Mouse (Mus musculus): ENCODE data around the gene Tm9sf3. TPM values are rescaled to one million over a fixed set of nuclear protein-coding genes. Genes with fewer than 3 reads are reported as not detected.

Tm9sf3 gene
- polyA plus RNA-seq, 1 experiment from 2014 or later, result 133 TPM

- Histone ChIP-seq H3K4me2 (replicated peaks) (no peak overlapping the region), H3K27ac (replicated peaks) (no peak overlapping the region), H3K9me3 (replicated peaks) (no peaks in the 10 kb centered on the region), H3K9ac (no peak overlapping the region), H3K36me3 (peaks cover 17% of the 10 kb centered on the region; the same call in 1 of the 2 replicates), H3K4me1 (peaks cover 18% of the 10 kb centered on the region), H3K4me3 (replicated peaks) (no peak overlapping the region), H3K27me3 (peaks cover 45% of the 10 kb centered on the region)
- no peak for ATAC-seq (ENCODE audit: insufficient number of reproducible peaks, low FRiP score, low TSS enrichment, low read depth)
- 70% methylated on average over 7 of the region's 7 CpGs for WGBS
Measured at GRCm38 (mm10) chr19:41208326-41208725, 55.5 kb downstream of the Tm9sf3 start.

- H3K36me3 ChIP-seq, result 0 out of 2 replicates have a peak, but pooled peaks cover 7% of the 10 kb centered on the region
- no peak within 1 kb of the TSS for H3K27ac ChIP-seq (replicated peaks)
- H3K4me1 ChIP-seq, result peaks cover 18% of the 10 kb centered on the region
- no peak within 1 kb of the TSS for H3K9ac ChIP-seq
- H3K27me3 ChIP-seq, result peaks cover 48% of the 10 kb centered on the region
- peak; percentile 88 for ATAC-seq (ENCODE audit: insufficient number of reproducible peaks, low FRiP score, low TSS enrichment, low read depth)
- peak within 1 kb of the TSS; percentile 47 for H3K4me3 ChIP-seq (replicated peaks)
- H3K4me2 ChIP-seq (replicated peaks), result peak within 1 kb of the TSS; percentile 93
- H3K9me3 ChIP-seq (replicated peaks), result no peaks in the 10 kb centered on the region
- 2% methylated on average over 32 of the region's 32 CpGs for WGBS
Measured at GRCm38 (mm10) chr19:41206811-41207344, 56.9 kb downstream of the Tm9sf3 start, which contains the start of gene Tll2. Tll2 (minus strand) TSS chr19:41206835.

- H3K36me3 ChIP-seq, result 0 out of 2 replicates have a peak, but pooled peaks cover 5% of the 10 kb centered on the region
- H3K4me1 ChIP-seq, result peaks cover 18% of the 10 kb centered on the region
- peak overlapping the region; percentile 93 for H3K4me2 ChIP-seq (replicated peaks)
- WGBS, result under 1% methylated on average over 46 of the region's 46 CpGs
- no peaks in the 10 kb centered on the region for H3K9me3 ChIP-seq (replicated peaks)
- no peak for ATAC-seq (ENCODE audit: insufficient number of reproducible peaks, low FRiP score, low TSS enrichment, low read depth)
- H3K9ac ChIP-seq, result no peak overlapping the region
- peaks cover 48% of the 10 kb centered on the region for H3K27me3 ChIP-seq
- H3K27ac ChIP-seq (replicated peaks), result no peak overlapping the region
- peak overlapping the region; percentile 47 for H3K4me3 ChIP-seq (replicated peaks)
Measured at GRCm38 (mm10) chr19:41206041-41206810, 57.6 kb downstream of the Tm9sf3 start.

- Histone ChIP-seq H3K4me2 (replicated peaks) (no peak overlapping the region), H3K27me3 (peaks cover 48% of the 10 kb centered on the region), H3K9ac (no peak overlapping the region), H3K4me1 (peaks cover 18% of the 10 kb centered on the region), H3K4me3 (replicated peaks) (no peak overlapping the region), H3K9me3 (replicated peaks) (no peaks in the 10 kb centered on the region), H3K27ac (replicated peaks) (no peak overlapping the region), H3K36me3 (no peaks in the 10 kb centered on the region)
- 63% methylated on average over 11 of the region's 11 CpGs for WGBS
- ATAC-seq (ENCODE audit: insufficient number of reproducible peaks, low FRiP score, low TSS enrichment, low read depth), result no peak
Measured at GRCm38 (mm10) chr19:41204159-41205081, 59.4 kb downstream of the Tm9sf3 start.

GRCm38 (mm10) chr19:41197606-41198005 is 66.2 kb downstream of the Tm9sf3 start:
- Histone ChIP-seq H3K27ac (replicated peaks) (no peak overlapping the region), H3K9me3 (replicated peaks) (no peaks in the 10 kb centered on the region), H3K4me1 (no peaks in the 10 kb centered on the region), H3K4me2 (replicated peaks) (no peak overlapping the region), H3K4me3 (replicated peaks) (no peak overlapping the region), H3K27me3 (no peaks in the 10 kb centered on the region; the same call in 1 of the 2 replicates), H3K36me3 (no peaks in the 10 kb centered on the region), H3K9ac (no peak overlapping the region)
- ATAC-seq (ENCODE audit: insufficient number of reproducible peaks, low FRiP score, low TSS enrichment, low read depth), result no peak
- WGBS, result 82% methylated on average over 12 of the region's 12 CpGs

- H3K4me1 ChIP-seq, result no peaks in the 10 kb centered on the region
- H3K4me3 ChIP-seq (replicated peaks), result no peak overlapping the region
- H3K36me3 ChIP-seq, result no peaks in the 10 kb centered on the region
- no peak for ATAC-seq (ENCODE audit: insufficient number of reproducible peaks, low FRiP score, low TSS enrichment, low read depth)
- no peak overlapping the region for H3K27ac ChIP-seq (replicated peaks)
- no peak overlapping the region for H3K4me2 ChIP-seq (replicated peaks)
- no peak overlapping the region for H3K9ac ChIP-seq
- WGBS, result 70% methylated on average over 1 of the region's 1 CpGs
- H3K9me3 ChIP-seq (replicated peaks), result no peaks in the 10 kb centered on the region
- no peaks in the 10 kb centered on the region for H3K27me3 ChIP-seq
Measured at GRCm38 (mm10) chr19:41193379-41193778, 70.4 kb downstream of the Tm9sf3 start.

GRCm38 (mm10) chr19:41192953-41193352 is 70.8 kb downstream of the Tm9sf3 start:
- Histone ChIP-seq H3K9ac (no peak overlapping the region), H3K27me3 (no peaks in the 10 kb centered on the region), H3K9me3 (replicated peaks) (no peaks in the 10 kb centered on the region), H3K36me3 (no peaks in the 10 kb centered on the region), H3K4me1 (no peaks in the 10 kb centered on the region), H3K27ac (replicated peaks) (no peak overlapping the region), H3K4me3 (replicated peaks) (no peak overlapping the region), H3K4me2 (replicated peaks) (no peak overlapping the region)
- no peak for ATAC-seq (ENCODE audit: insufficient number of reproducible peaks, low FRiP score, low TSS enrichment, low read depth)
- WGBS, result 80% methylated on average over 4 of the region's 4 CpGs

- 73% methylated on average over 9 of the region's 9 CpGs for WGBS
- Histone ChIP-seq H3K9ac (no peak overlapping the region), H3K27ac (replicated peaks) (no peak overlapping the region), H3K9me3 (replicated peaks) (no peaks in the 10 kb centered on the region), H3K36me3 (no peaks in the 10 kb centered on the region), H3K4me2 (replicated peaks) (no peak overlapping the region), H3K4me3 (replicated peaks) (no peak overlapping the region), H3K4me1 (no peaks in the 10 kb centered on the region), H3K27me3 (no peaks in the 10 kb centered on the region)
- ATAC-seq (ENCODE audit: insufficient number of reproducible peaks, low FRiP score, low TSS enrichment, low read depth), result no peak
Measured at GRCm38 (mm10) chr19:41191724-41192123, 72.1 kb downstream of the Tm9sf3 start.

GRCm38 (mm10) chr19:41190876-41191434 is 72.8 kb downstream of the Tm9sf3 start:
- no peak overlapping the region for H3K4me2 ChIP-seq (replicated peaks)

GRCm38 (mm10) chr19:41177331-41177730 is 86.5 kb downstream of the Tm9sf3 start:
- Histone ChIP-seq H3K9ac (no peak overlapping the region), H3K27ac (replicated peaks) (no peak overlapping the region), H3K4me1 (no peaks in the 10 kb centered on the region), H3K4me3 (replicated peaks) (no peak overlapping the region), H3K9me3 (replicated peaks) (no peaks in the 10 kb centered on the region), H3K36me3 (no peaks in the 10 kb centered on the region), H3K27me3 (peaks cover 7% of the 10 kb centered on the region; the same call in 1 of the 2 replicates), H3K4me2 (replicated peaks) (no peak overlapping the region)
- WGBS, result 18% methylated on average over 6 of the region's 6 CpGs
- ATAC-seq (ENCODE audit: insufficient number of reproducible peaks, low FRiP score, low TSS enrichment, low read depth), result no peak

More at GRCm38 (mm10) chr19:41190876-41191434, 72.8 kb downstream of the Tm9sf3 start:
- Histone ChIP-seq H3K4me3 (replicated peaks) (no peak overlapping the region), H3K4me1 (no peaks in the 10 kb centered on the region), H3K36me3 (no peaks in the 10 kb centered on the region), H3K9ac (no peak overlapping the region), H3K9me3 (replicated peaks) (no peaks in the 10 kb centered on the region), H3K27ac (replicated peaks) (no peak overlapping the region), H3K27me3 (no peaks in the 10 kb centered on the region)
- 72% methylated on average over 6 of the region's 6 CpGs for WGBS
- no peak for ATAC-seq (ENCODE audit: insufficient number of reproducible peaks, low FRiP score, low TSS enrichment, low read depth)

GRCm38 (mm10) chr19:41176881-41177280 is 86.9 kb downstream of the Tm9sf3 start:
- Histone ChIP-seq H3K27me3 (peaks cover 7% of the 10 kb centered on the region; the same call in 1 of the 2 replicates), H3K36me3 (no peaks in the 10 kb centered on the region), H3K4me2 (replicated peaks) (no peak overlapping the region), H3K9me3 (replicated peaks) (no peaks in the 10 kb centered on the region), H3K4me1 (no peaks in the 10 kb centered on the region), H3K4me3 (replicated peaks) (no peak overlapping the region), H3K9ac (no peak overlapping the region), H3K27ac (replicated peaks) (no peak overlapping the region)
- 62% methylated on average over 2 of the region's 2 CpGs for WGBS
- no peak for ATAC-seq (ENCODE audit: insufficient number of reproducible peaks, low FRiP score, low TSS enrichment, low read depth)
